Mouse (Mus musculus): ENCODE measurements at regions not wholly inside any gene's neighbourhood (a gene's known extent, or its start where the extent isn't known, plus 50 kb on each side); places are given as distances from the start of the nearest gene placed in this dataset.

GRCm38 (mm10) chr11:21428749-21429148 lies 57.7 kb upstream of the Ugp2 start:
- TF ChIP-seq CTCF (IDR thresholded peaks at IDR 0.05; ENCODE audit: extremely low read depth, insufficient read depth, low read length) = no peak
- no peak for TF ChIP-seq POLR2A (IDR thresholded peaks at IDR 0.05; ENCODE audit: extremely low read depth, insufficient read depth, low read length)

All from cortical plate, adult 2 months (tissue).